Mouse (Mus musculus): ENCODE data around the gene Mepce.

DNA sequence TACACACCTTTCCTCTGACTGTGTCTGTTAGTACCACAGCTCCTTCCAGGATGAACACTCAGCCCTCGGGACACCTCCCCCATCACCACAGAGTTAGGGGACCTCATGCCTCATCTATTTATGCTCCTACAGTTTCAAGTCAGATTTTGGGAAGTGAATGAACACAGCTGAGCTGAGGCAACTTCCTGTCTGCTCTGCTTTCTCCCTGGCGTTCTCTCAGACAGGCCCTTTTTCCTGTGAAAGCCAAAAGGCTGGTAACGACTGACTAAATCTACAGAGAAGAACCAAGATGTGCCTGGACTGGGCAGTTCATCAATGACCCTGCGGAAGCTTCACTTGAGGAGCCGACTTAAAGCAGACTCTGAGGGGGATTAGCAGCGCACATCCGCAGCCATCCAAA lies 42.8 kb upstream of the Mepce start:
- TF ChIP-seq EP300 (IDR thresholded peaks at IDR 0.05; ENCODE audit: low read depth) (no peak), CTCF (IDR thresholded peaks at IDR 0.05; ENCODE audit: low read depth) (no peak)
